Mouse (Mus musculus) B cell, adult 2 months (primary cell): ENCODE measurements around the gene Elof1.
"Not testable (repeated sequence)": the region's sequence is repeated elsewhere in the genome, so short reads cannot be mapped to it uniquely, and the experiment has no call there.

Experiments
- DNase-seq, 2 experiments: peaks; one replicate each; pipeline ENCODE4 v3.0.0; 2022

The Elof1 gene

DNA sequence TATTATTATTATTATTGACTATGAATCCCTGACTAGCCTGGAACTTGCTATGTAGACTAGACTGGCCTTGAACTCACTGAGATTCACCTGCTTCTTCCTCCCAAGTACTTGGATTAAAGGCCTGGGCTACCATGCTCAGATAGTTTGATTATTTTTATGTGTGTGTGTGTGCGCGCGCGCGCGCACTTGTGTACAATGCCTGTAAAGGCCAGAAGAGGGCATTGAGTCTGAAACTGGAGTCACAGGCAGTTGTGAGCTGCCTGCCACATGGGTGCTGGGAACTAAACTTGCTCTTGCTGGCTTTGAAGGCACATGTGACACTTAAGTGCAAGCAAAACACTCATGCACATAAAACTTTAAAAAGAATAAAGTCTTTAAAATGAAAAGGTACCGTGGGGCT lies 27.7 kb downstream of the Elof1 start:
- no peak for DNase-seq

DNA sequence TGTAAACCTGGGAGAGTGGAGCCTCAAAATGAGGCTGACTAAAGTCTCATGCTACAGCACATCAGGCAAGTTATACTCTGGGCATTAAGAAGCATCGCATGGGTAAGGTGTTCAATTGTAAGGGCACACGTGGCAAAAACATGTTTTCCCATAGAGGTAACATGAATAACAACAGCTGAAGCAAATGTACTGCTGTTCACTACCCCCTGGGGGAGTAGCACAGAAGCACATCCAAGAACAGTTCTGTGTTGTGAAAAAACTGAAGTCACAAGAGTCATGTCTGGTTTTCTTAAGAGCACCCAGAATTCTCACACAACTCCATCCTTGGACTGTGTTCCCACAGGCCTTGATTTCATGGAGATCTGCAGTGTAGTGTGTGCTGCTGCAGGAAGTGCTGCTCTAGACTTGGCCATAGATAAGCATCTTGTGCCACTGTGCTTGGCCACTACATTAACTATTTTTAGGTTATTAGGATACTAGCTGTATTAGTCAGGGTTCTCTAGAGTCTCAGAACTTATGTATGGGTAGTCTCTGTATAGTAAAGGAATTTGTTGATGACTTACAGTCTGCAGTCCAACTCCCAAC lies 29.8 kb downstream of the Elof1 start:
- peak in 1 of 2 experiments; percentile 12 for DNase-seq

DNA sequence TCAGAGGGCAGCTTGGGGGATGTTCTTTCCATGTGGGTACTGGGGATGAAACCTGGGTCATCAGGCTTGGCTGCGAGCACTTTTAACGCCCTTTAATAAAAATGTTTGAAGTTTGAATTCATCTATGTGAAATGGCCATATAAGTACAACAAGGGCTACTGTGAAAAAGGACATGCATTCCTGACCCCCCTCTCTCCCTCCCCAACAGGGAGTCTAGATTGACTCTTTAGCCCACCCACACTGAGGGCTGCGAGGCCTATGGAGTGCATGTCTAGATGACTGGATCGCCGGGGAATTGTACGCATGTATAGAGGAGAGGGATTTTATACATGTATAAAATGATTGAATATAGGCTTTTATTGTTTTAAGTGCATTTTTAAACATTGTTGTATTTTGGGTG lies 31.0 kb downstream of the Elof1 start:
- DNase-seq, result no peak

DNA sequence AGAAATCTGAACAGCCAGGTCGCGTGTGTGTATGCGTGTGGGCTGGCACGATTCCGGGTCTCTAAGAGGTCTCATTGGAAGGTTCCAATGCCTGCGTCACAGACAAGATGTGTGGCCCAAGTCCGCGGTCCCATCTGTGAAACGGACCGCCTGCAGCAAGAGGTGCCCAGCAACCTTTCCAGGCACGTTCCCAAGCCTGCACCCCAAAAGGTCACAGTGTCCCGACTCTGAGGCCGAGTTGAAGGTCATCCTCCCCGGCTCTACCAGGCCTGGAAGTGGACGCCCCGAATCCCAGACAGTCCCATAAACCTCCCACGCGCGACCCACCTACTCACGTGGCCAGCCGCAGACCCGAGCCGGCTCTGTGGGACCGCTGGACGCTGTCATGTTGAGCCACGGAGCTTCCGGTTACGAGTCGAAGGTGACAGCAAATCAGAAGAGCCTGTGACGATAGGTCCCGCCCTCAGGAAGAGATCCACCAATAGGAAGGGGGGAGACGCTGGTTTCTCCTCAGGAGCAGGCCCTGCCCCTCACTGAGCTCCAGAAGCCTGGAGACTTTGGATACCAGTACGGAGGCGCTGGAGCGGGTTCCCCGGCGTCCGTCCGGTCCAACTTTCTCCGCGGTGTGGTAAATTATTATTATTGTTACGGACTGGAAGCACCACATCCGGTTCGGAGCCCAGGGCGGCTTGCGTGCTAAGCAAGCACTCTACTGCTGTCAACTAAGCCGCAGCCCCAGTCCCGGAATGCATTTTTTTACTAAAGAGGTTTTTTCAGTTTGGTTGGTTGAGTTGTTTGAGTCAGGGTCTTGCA lies 31.7 kb downstream of the Elof1 start, which contains the start of gene Ecsit:
TSS of gene Ecsit (minus strand) at position 417 of the 813 bp plus-strand sequence.
- peak; percentile 87 for DNase-seq

DNA sequence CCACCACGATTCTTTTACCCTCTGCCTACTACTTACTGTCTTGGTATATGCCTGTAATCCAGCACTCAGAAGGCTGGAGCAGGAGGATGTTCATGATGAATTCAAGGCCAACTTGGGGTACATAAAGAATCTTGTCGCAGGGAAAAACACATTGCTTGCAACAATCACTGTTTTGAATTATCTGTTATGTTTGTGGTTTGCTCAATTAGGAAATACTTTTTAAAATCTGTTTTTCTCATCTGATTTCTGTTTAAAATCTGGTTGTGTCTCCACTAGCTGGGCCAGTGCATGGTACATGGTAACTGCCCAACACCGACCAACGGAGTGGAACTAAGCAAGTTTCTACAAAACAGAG lies 32.3 kb downstream of the Elof1 start:
- no peak for DNase-seq

DNA sequence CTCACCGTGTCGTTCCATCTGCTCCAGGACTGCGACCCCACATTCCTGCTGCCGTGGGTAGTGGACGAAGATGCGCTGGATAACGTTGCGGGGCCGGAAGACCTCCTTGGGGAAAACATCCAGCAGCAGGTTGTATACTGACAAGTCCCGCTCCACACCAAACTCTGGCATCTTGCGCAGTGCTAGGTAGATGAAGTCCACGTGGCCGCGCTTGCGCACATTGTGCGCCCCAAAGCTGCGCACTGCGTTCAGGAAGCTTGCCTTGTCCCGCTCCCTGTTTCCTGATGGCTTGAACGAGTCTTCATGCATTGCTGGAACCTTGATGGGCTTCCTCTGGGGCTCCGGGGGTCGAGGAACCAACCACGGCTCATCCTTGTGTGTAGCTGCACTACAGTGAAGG lies 40.7 kb downstream of the Elof1 start:
- DNase-seq, result no peak

DNA sequence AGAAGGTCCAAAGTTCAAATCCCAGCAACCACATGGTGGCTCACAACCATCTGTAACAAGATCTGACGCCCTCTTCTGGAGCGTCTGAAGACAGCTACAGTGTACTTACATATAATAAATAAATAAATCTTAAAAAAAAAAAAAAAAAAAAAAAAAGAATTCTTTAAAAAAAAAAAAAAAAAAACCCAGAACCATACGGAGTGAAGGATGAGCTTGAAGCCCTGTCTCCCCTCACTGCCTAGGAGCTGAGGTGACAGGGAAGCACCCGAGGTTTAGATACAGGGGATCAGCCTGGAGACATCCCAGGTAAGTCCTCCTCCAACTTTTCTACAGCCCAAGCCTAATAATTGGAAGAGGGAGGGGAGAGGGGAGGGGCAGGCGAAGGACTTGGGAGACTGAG lies 41.2 kb downstream of the Elof1 start:
- DNase-seq, result not testable (repeated sequence)

DNA sequence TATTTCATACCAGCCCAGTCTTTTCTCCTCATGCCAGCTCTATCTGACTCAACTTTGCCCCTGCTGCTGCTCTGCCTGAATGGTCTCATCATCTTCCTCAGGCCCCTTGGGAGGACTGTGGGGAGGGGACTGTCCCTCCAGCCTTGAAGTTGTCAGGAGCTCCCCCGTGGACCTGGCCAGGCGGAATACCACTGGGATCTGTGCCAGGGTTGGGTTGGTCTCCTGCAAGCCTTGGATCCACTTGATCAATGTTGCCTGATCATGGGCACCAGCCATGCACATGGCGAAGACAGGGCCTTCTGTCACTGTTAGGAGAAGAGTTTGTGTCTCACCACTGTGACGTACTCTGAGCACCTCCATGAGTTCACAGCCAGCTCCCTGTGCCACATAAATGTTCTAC lies 44.7 kb downstream of the Elof1 start:
- no peak for DNase-seq

DNA sequence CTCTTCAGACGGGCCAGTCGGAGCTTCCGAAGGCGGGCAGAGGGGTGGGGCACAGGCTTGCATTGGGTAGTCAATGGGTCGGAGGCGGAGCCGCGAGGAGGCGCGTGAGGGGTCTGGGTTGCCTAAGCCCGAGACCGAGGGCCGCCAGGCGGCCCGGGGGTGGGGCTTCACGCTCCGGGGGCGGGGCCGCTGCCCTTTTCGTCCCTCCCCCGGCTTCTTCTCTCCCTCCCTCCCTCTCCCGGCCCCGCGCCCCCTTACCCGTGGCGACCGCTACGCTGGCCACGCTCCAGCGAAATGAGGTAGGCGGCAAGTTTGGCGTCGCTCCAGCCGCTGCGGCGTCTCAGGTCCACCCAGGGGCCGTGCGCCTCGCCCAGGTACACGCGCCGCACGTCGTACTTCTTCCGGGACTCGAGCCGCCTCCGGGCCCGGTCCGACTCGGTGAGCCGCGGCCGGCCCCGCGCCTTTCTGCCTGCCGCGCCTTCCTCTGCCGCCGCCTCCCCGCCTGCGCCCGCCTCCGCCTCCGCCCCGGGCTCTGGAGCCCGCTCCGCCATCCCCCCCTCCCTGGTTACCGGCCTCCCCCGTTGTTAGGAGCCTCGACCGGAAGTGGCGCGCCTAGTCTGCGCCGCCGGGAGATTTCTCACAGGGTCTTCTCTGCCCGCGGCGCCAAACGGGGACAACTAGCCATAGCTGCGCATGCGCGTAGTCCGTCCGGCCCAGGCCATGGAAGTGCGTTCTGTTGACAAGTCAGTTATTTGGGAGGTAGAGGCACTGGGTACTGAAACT lies 46.0 kb downstream of the Elof1 start, which contains the start of the genes Gm49318 and Zfp653:
TSS of gene Gm49318 (minus strand) at position 469 of the 783 bp plus-strand sequence.
TSS of gene Zfp653 (minus strand) at position 586 of the 783 bp plus-strand sequence.
- DNase-seq, result peak; percentile 95 to 96

DNA sequence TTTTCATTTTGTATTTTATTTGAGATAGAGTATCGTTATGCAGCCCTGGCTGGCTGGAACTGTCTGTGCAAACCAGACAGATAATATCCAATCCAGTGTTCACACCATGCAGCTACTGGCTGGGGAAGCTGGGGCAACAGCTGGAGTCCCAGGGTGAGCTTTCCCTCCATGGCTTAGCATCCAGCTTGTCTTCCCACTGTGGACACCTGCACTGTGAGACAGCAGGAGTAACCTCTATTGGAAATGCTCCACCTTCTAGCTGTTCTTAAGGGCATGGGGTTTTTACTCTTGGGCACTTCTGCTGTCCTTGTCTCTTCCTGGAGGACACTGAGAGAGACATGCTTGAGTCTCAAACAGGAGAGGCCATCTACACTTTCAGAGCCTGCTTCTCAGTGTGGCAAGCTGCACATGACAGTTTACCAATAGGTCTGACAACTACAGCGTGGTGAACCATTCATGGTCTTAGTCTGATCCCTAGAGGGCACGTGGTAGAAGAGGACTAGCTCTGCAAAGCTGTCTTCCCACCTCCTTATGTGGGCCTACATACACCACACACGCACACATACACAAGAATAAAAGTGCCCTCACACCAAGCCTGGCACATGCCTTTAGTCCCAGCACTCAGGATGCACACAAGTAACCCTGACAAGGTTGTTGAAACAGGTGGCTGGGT lies 47.0 kb downstream of the Elof1 start:
- DNase-seq, result no peak

DNA sequence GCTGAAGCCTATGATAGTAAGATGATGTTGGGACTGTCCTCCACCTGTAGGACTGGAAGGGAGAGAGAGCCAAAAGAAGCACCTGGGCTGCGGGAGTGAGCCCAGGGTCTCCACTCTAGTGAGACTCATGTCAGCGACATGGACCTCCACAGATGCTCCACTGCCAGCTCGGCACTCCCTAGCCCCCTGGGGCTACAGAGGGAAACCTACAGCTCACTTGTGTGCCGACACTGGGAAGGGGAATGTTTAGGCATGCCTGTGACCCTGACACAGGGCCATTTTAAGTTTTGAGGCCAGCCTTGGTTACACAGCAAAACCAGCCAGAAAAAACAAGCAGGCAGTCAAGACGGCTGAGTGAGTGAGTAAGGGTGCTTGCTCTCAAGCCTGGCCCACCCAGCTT lies 49.8 kb downstream of the Elof1 start:
- DNase-seq, result no peak

DNA sequence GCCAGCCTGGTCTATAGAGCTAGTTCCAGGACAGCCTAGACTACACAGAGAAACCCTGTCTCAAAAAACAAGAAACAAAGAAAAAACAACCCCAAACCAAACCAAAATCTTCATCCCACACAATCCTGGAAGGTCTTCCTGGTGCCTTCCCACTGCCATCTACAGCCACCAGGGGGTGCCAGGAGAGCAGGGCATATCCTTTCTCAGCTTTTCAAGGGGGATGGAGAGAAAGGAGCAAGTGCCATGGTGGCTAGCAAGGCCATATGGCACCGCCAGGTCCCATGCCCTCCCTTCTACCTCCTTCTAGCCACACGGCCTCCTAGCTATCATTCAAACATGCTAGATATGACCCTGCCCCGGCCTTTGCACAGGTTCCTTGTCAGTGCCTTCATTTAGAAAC lies 50.5 kb downstream of the Elof1 start:
- peak; percentile 79 to 80 for DNase-seq

DNA sequence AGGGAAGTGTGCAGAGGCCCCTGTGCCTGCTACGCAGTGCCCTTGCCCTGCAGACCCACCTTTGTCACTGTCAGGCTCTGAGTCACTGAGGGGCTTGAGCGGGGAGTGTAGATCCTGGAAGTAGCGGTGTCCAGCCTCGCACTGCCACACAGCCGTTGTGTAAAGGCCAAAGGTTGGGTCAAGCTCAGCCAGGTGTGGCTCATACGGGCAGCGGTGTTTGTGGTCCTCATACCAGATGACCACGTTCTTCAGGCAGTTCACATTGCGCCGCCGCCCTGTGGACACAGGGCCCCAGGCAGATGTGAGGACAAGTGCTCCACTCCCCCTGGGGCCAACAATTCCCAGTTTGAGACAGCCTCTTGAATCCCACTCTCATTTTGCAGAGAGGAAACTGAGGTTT lies 51.3 kb downstream of the Elof1 start:
- no peak for DNase-seq

DNA sequence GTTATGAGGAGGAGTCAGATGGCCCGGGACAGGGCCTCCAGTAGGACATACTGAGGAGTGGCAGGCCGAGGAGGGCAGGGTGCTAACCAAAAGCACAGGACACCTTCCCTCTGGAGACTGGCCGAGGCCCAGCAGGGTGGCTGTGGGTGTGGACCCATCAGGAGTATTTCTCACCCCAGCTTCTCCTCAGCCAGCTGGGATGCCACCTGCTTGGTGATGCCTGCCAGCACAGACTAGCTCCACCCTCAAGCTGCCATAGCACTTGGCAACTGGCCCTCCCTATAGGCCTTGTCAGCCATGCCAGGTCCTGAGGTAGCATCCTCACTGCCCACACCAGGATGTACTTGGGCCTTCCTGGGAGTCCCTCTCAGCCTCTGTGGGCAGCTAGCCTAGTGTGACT lies 52.6 kb downstream of the Elof1 start:
- DNase-seq, result no peak
